Mouse (Mus musculus): ENCODE results near the gene Pqlc2. TPM values are rescaled to one million over a fixed set of nuclear protein-coding genes. Genes with fewer than 3 reads are reported as not detected.

Pqlc2 gene
- total RNA-seq, 2 experiments from 2014 or later, result 5.6 to 7.8 TPM

DNA sequence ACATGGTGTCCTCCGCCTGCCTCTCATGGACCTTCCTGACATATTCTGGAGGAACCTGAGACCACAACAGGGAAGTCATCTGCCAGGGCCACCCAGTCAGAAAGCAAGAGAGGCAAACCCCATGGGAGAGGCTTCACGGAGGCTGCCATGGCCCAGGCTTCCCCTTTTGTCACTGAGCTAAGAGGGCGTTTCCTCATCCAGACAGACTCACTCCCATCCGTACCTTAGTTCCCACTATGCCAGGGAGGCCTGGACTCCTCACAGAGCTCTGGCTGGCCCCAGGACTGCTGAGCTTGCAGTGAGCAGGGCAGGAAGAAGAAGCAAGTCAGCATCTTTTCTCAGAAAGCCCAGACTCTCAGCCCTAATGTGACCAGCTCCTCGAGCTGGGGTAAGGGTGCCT, 2.6 kb downstream of the Pqlc2 start:
- no peak for DNase-seq (ENCODE audit: low spot score)

DNA sequence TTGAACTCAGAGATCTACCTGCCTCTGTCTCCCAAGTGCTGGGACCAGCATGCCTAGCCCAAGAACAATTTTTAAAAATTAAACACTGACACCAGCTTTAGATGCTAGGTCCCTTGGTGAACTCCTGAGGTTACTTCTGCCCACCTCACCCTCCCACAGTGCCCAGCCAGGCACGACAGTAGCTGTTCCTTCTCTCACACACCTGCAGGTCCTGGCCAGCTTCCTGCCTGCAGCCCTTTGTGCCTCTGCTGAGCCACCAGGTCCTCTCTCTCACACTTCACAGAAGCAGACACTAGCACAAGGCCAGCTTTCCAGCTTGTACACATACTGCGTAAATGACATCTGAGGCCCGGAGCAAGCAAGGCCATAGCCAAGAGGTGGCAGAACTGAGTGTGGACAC, 5.0 kb downstream of the Pqlc2 start:
- DNase-seq (ENCODE audit: low spot score), result no peak

- no peak for DNase-seq (ENCODE audit: low spot score)
These were observed 8.3 kb downstream of the Pqlc2 start for GRCm38 (mm10) chr4:139302241-139302640.

- no peak for DNase-seq (ENCODE audit: low spot score)
These were observed 8.7 kb downstream of the Pqlc2 start for GRCm38 (mm10) chr4:139301780-139302179.

GRCm38 (mm10) chr4:139298671-139299366, 11.7 kb downstream of the Pqlc2 start:
- DNase-seq (ENCODE audit: low spot score), result no peak

GRCm38 (mm10) chr4:139297566-139297965, 12.9 kb downstream of the Pqlc2 start:
- DNase-seq (ENCODE audit: low spot score), result peak; percentile 64

DNA sequence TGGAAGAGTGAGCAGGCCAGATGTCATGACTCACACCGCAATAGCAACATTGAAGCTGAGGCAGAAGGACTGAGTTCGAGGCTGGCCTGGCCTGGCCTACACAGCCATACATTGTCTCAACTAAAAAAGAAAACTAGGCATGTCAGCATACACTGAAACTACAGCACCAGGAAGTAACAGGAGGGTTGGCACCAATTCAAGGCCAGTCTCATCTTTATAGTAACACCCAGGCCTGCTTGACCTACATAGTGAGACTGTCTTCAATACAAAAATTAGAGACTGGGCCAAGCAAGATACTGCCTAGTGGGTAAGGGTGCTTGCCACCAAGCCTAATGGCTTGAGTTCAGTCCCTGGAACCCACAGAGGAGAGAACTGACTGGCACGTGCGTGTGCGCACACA, 18.5 kb downstream of the Pqlc2 start:
- DNase-seq (ENCODE audit: low spot score), result no peak

DNA sequence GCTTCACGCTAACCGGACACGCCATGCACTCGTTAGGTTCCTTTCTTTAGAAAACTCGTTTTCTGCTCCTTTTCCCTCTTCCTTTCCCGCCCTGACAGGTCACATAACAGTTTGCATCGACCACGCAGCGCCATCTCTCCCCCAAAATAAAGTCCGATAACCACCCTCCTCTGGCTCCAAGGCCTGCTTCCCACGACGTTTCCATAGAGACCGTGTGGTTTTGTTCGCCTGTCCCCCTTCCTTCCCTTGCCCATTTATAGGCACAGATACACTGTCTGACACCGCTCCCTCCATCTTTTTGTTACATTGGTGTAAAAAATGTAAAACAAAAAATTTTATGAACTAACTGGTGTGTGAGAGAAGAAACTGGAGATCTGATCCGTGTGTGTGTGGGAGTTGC, 19.4 kb downstream of the Pqlc2 start:
- no peak for DNase-seq (ENCODE audit: low spot score)

- peak; percentile 68 for DNase-seq (ENCODE audit: low spot score)
These were observed 21.5 kb downstream of the Pqlc2 start for GRCm38 (mm10) chr4:139289017-139289416.

GRCm38 (mm10) chr4:139287122-139287863, 23.2 kb downstream of the Pqlc2 start:
- DNase-seq (ENCODE audit: low spot score), result peak; percentile 90

DNA sequence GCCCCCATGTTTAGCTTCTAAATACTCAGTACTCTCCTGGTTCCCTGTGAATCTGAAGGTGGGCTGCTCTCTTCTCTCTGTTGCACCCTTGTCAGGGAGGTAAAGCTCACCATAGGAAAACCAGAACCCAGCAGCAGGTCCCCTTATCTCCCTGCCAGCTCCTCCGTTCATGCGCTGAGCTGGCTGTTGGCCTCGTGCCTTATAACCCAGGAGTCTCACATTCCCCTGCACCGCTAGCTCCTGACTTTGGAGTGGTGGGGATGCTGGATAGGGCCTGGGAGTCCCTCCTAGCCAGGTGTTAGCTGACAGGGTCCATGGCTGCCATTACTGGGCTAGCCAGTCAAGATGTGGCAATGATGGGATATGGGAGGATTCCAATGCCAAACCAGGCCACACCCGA, 24.3 kb downstream of the Pqlc2 start:
- DNase-seq (ENCODE audit: low spot score), result peak; percentile 56

DNA sequence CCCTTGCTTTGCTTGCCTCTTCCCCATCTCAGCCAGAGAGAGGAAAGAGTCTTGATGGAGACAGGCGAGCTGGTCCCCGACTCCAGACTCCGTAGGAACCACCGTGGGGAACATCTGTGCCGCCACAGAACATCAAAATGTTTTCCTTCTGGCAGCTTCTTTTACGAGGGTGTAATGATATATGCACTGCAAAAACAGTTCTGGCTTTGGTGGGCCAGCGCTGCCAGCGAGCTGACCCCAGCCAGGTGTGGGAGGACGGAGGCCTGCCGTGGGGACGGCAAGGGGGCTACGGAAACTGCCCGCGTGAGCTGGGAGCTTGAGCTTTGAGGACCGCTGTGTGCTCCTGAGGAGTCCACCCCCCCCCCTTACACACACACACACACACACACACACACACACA, 25.6 kb downstream of the Pqlc2 start:
- DNase-seq (ENCODE audit: low spot score), result no peak

DNA sequence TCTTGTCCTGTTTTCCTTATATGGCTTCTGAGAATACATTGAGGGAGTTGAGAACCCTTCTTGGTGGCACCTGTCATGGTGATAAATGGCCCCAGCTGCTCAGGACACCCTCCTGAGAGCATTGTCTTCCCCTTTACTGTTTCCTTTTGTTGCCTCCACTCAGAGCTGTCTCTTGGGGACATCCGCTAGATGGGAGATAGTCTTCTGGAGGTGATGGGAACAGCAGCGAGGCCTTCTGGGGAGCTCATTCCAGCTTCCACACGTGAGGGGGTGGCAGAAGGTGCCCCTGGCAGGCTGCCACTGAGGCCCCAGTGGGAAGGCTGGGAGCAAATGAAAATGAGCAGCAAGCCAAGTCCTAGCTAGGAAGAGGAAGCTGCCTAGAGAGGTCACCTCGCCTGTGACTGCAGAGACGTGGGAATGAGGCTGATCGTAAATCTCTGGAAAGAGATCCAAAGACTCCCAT, 27.5 kb downstream of the Pqlc2 start:
- no peak for DNase-seq (ENCODE audit: low spot score)

DNA sequence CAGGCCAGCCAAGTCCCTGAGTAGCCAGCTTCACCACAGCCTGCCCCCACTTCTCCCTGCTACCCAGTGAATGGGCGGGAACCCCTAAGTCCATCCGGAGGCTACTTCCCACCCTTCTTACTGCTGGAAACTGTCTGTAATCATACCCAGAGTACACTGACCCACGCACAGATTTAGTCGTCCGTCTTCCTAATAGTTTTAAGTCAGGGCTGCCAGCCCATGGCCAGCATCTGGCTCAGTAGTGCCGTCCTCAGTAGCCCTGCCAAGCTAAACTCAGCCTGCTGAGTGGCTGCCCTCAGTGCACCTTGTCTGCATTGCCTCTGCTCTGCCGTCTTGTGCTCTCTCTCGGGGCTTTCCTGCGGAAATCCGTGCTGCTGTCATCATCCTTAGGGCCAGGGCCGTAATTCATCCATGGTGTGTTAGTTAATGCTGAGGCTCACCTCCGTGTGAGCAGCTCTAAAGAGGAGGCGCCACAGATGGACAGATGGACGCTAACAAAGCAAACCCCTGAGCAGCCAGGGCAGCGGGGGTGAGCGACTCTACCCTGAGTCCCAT, 28.6 kb downstream of the Pqlc2 start:
- peak; percentile 50 for DNase-seq (ENCODE audit: low spot score)

DNA sequence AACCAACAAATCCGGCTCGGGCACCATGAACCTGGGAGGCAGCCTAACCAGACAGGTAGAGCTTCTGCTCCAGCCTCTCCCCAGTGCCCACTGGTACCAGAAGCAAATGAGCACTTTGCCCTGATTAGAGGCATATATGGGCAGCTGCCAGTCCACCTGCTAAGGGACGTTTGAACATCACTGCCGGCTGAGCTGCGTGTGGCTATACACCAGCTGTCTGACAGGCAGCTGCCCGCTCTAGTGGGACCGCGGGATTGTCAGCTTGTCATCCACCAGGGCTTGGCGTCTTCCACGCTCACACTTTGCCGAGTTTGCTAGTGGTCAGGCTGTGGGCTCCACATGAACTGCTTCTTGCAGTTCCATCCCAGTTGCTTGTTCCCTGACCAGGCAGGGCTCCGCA, 30.0 kb downstream of the Pqlc2 start:
- DNase-seq (ENCODE audit: low spot score), result no peak

- DNase-seq (ENCODE audit: low spot score), result no peak
These were observed 34.1 kb downstream of the Pqlc2 start for GRCm38 (mm10) chr4:139276411-139276810.

GRCm38 (mm10) chr4:139274573-139274972, 35.9 kb downstream of the Pqlc2 start:
- peak; percentile 75 for DNase-seq (ENCODE audit: low spot score)

- DNase-seq (ENCODE audit: low spot score), result no peak
These were observed 37.4 kb downstream of the Pqlc2 start for GRCm38 (mm10) chr4:139272951-139273680.

- no peak for DNase-seq (ENCODE audit: low spot score)
These were observed 38.9 kb downstream of the Pqlc2 start for GRCm38 (mm10) chr4:139271562-139271961.

- no peak for DNase-seq (ENCODE audit: low spot score)
These were observed 40.3 kb downstream of the Pqlc2 start for GRCm38 (mm10) chr4:139270168-139270567.

GRCm38 (mm10) chr4:139268242-139268641, 42.3 kb downstream of the Pqlc2 start:
- DNase-seq (ENCODE audit: low spot score), result peak; percentile 56

GRCm38 (mm10) chr4:139267335-139267734, 43.2 kb downstream of the Pqlc2 start:
- DNase-seq (ENCODE audit: low spot score), result no peak
